Mouse (Mus musculus): ENCODE data around the gene Tmem101. TPM values are rescaled to one million over a fixed set of nuclear protein-coding genes. Genes with fewer than 3 reads are reported as not detected.

The Tmem101 gene
- polyA plus RNA-seq (2012; ENCODE audit: low replicate concordance) = 6.5 and 10.4 TPM in 2 replicates

GRCm38 (mm10) chr11:102156039-102156785, at the start of gene Tmem101:
Tmem101 (minus strand) TSS chr11:102156404.

GRCm38 (mm10) chr11:102189461-102190436, 33.5 kb upstream of the Tmem101 start, which contains the start of gene G6pc3:
G6pc3 (plus strand) TSS chr11:102189620.

DNA sequence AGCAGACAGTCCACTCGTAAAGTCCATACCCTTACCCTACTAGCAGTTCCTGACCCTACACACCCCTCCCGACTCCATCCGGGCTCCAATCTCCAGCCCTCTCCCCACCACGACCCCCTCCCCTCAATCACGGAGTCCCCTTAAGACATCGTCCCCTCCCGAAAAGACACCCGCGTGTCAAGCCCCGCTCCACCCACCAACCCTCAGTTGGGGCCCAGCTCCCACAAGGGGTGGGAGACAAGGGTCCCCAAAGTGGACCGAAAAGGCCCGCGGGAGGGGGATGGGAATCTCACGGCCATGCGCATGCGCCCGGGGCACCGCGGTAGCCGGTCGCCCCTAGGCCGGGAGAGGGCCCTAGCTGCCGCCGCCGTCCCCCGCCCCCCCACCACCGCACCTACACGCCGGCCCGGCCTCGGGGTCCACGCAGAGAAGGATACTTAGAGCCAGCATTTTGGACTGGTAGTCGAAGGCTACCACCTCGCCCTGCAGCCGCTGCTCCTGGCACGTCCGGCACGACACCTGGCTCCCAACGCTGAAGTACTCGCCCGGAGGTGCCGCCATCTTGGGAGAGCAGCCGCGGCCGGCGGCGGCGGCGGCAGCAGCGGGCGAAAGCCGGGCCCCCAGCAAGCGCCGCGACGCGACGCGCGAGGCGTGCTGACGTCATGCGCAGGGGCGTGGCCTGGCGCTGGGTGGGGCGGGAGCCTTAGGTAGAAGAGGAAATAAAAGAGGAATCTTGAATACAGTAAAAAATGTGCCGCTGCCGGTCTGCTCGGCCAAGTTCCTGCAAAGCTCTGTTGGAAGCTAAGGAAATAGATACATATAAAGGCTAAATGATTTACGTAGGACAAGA, 28.7 kb upstream of the Tmem101 start, which contains the start of gene Lsm12:
TSS of gene Lsm12 (minus strand) at position 651 of the 850 bp plus-strand sequence.

DNA sequence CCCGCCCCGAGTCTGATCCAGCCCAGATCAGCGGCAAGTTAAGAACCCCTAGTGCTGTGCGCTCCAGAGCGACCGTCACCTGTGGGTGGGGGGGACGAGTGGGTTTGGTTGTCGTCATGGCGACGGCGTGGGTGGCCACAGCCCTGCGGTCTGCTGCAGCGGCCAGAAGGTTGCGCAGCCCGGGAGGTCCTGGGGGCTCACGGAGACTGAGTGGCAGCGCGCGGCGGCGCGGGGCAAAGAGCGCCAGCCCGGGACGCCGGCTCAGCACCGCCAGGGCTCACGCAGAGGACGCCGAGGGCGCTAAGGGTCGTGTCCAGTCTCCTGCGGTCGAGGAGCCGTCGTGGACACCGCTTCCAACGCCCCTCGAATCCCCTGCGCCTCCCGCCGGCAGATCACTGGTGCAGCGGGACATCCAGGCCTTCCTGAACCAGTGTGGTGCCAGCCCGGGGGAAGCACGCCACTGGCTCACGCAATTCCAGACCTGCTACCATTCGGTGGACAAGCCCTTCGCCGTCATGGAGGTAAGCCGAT, 10.7 kb downstream of the Tmem101 start, which contains the start of gene Nags:
TSS of gene Nags (plus strand) at position 43 of the 531 bp plus-strand sequence.

GRCm38 (mm10) chr11:102107732-102108131, 48.5 kb downstream of the Tmem101 start, which contains the start of gene Pyy:
Pyy (minus strand) TSS chr11:102107832.

Other genes with a start within 250 kb of the Tmem101 start
- not detected in 2 replicates for gene Sost, start 189.4 kb downstream of the Tmem101 start, polyA plus RNA-seq (2012; ENCODE audit: low replicate concordance)
- not detected in 2 replicates for gene Cfap97d1, start 172.1 kb downstream of the Tmem101 start, polyA plus RNA-seq (2012; ENCODE audit: low replicate concordance)
- gene Dusp3, start 169.4 kb downstream of the Tmem101 start, polyA plus RNA-seq (2012; ENCODE audit: low replicate concordance) = 5.0 and 5.5 TPM in 2 replicates
- gene Mpp3, start 127.9 kb downstream of the Tmem101 start, polyA plus RNA-seq (2012; ENCODE audit: low replicate concordance) = 0.29 and 0.50 TPM in 2 replicates
- gene Cd300lg, start 114.9 kb downstream of the Tmem101 start, polyA plus RNA-seq (2012; ENCODE audit: low replicate concordance) = 0.13 TPM in 1 of 2 replicates, not detected in the other
- 25.4 and 25.8 TPM in 2 replicates for gene Mpp2, start 67.9 kb downstream of the Tmem101 start, polyA plus RNA-seq (2012; ENCODE audit: low replicate concordance)
- gene Ppy, start 55.1 kb downstream of the Tmem101 start, polyA plus RNA-seq (2012; ENCODE audit: low replicate concordance) = not detected in 2 replicates
- not detected in 2 replicates for gene Pyy, start 48.6 kb downstream of the Tmem101 start, polyA plus RNA-seq (2012; ENCODE audit: low replicate concordance)
- 2.0 and 2.1 TPM in 2 replicates for gene Nags, start 10.9 kb downstream of the Tmem101 start, polyA plus RNA-seq (2012; ENCODE audit: low replicate concordance)
- 73.7 and 82.1 TPM in 2 replicates for gene Lsm12, start 28.9 kb upstream of the Tmem101 start, polyA plus RNA-seq (2012; ENCODE audit: low replicate concordance)
- gene G6pc3, start 33.2 kb upstream of the Tmem101 start, polyA plus RNA-seq (2012; ENCODE audit: low replicate concordance) = 19.9 and 23.2 TPM in 2 replicates
- gene Hdac5, start 73.8 kb upstream of the Tmem101 start, polyA plus RNA-seq (2012; ENCODE audit: low replicate concordance) = 89.8 and 95.7 TPM in 2 replicates
- 2.6 and 13.3 TPM in 2 replicates for gene BC030867, start 92.5 kb upstream of the Tmem101 start, polyA plus RNA-seq (2012; ENCODE audit: low replicate concordance)
- gene Asb16, start 112.3 kb upstream of the Tmem101 start, polyA plus RNA-seq (2012; ENCODE audit: low replicate concordance) = 0.98 and 1.2 TPM in 2 replicates
- gene Tmub2, start 128.5 kb upstream of the Tmem101 start, polyA plus RNA-seq (2012; ENCODE audit: low replicate concordance) = 46.9 and 69.3 TPM in 2 replicates
- gene Atxn7l3, start 140.2 kb upstream of the Tmem101 start, polyA plus RNA-seq (2012; ENCODE audit: low replicate concordance) = 73.0 and 101 TPM in 2 replicates
- 99.7 and 124 TPM in 2 replicates for gene Ubtf, start 163.3 kb upstream of the Tmem101 start, polyA plus RNA-seq (2012; ENCODE audit: low replicate concordance)
- gene Slc4a1, start 209.8 kb upstream of the Tmem101 start, polyA plus RNA-seq (2012; ENCODE audit: low replicate concordance) = 452 and 1,470 TPM in 2 replicates
- 5.3 and 23.3 TPM in 2 replicates for gene Rundc3a, start 237.0 kb upstream of the Tmem101 start, polyA plus RNA-seq (2012; ENCODE audit: low replicate concordance)